Mouse (Mus musculus): ENCODE results near the gene Cdx2. TPM values are rescaled to one million over a fixed set of nuclear protein-coding genes. Genes with fewer than 3 reads are reported as not detected.

Cdx2 gene
- not detected in 2 replicates for polyA plus RNA-seq (2012; rRNA removed)

GRCm38 (mm10) chr5:147306638-147307397, at the start of gene Cdx2:
Gene Cdx2 (minus strand): TSS chr5:147307270.
- no peak for DNase-seq (ENCODE audit: low read depth)
- no peak for TF ChIP-seq POLR2A (IDR thresholded peaks at IDR 0.05; ENCODE audit: borderline replicate concordance, extremely low read depth, insufficient read depth, insufficient read length, poor library complexity, severe bottlenecking)
- no peak for TF ChIP-seq CTCF (IDR thresholded peaks at IDR 0.05; ENCODE audit: borderline replicate concordance, extremely low read depth, insufficient read depth, insufficient read length)

GRCm38 (mm10) chr5:147356260-147357055, 49.4 kb upstream of the Cdx2 start:
- no peak for DNase-seq (ENCODE audit: low read depth)
- no peak for TF ChIP-seq CTCF (IDR thresholded peaks at IDR 0.05; ENCODE audit: borderline replicate concordance, extremely low read depth, insufficient read depth, insufficient read length)
- no peak for TF ChIP-seq POLR2A (IDR thresholded peaks at IDR 0.05; ENCODE audit: borderline replicate concordance, extremely low read depth, insufficient read depth, insufficient read length, poor library complexity, severe bottlenecking)

DNA sequence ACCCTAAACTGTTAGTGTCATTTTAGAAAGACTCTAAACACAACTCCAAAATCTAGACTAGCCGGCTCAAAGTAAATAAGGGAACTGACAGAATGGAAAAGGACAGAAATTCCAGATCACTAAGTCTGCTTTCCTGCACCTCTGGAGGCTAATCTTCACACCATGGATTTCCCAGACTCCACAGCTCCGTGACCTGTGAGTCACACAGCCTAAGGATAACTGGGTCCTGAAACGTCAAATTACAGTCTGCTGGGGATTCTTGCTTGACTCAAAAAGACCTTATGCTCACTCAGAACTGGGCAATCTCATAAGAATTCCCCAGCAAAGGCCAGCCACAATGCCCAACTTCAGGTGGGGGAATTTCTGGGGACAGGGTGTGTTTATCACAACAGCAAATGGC, 48.7 kb upstream of the Cdx2 start:
- TF ChIP-seq POLR2A (IDR thresholded peaks at IDR 0.05; ENCODE audit: borderline replicate concordance, extremely low read depth, insufficient read depth, insufficient read length, poor library complexity, severe bottlenecking): no peak
- TF ChIP-seq CTCF (IDR thresholded peaks at IDR 0.05; ENCODE audit: borderline replicate concordance, extremely low read depth, insufficient read depth, insufficient read length): no peak
- no peak for DNase-seq (ENCODE audit: low read depth)

DNA sequence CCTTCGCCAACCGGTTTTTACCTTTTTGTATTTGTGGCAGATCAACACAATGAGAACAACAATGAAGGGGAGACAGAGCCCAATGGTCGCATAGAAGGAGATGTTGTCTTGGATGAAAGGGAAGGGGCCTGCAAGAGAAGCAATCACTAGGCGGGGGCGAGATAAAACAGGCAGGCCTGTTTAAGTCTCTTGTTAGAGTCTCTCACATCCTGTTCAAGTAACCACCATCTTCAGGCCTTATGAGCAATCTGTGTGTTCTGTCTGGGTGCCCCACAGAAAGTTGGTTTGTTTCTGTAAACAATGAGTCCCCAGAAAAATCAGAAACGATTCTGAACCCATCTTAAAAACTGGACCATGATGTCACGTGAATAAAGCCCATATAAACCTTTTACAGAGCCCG, 47.9 kb upstream of the Cdx2 start:
- TF ChIP-seq POLR2A (IDR thresholded peaks at IDR 0.05; ENCODE audit: borderline replicate concordance, extremely low read depth, insufficient read depth, insufficient read length, poor library complexity, severe bottlenecking) (no peak), CTCF (IDR thresholded peaks at IDR 0.05; ENCODE audit: borderline replicate concordance, extremely low read depth, insufficient read depth, insufficient read length) (no peak)

DNA sequence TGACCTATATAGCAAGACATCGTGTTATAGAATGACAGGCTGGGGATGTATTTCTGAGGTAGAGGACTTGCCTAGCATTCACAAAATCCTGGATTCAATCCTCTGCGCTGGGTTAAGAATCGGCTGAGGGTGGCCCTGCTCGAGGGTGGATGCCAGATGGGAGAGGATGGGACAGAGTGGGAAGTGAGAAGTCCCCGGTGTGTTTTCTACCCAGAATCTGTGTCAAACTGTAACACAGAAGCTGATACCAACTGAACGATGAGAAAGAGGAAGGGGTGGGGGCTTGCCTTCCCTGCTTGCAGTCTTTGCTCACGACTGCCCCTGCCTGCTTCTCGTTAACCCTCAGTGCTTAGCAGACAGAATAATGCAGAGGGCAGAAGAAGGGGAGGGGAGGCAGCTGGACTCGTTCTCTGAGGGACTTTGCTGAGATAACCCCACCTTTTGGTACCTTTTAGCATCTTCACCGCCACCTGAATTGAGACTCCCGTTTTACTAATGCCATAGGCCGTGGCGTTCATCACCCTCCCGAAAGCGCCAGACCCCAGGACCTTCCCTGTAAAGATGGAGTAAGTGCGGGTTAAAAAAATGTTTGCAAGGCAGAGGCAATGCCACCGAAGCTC, 47.2 kb upstream of the Cdx2 start:
- TF ChIP-seq CTCF (IDR thresholded peaks at IDR 0.05; ENCODE audit: borderline replicate concordance, extremely low read depth, insufficient read depth, insufficient read length): no peak
- no peak for DNase-seq (ENCODE audit: low read depth)

More for the DNA sequence above, 47.9 kb upstream of the Cdx2 start:
- no peak for DNase-seq (ENCODE audit: low read depth)

DNA sequence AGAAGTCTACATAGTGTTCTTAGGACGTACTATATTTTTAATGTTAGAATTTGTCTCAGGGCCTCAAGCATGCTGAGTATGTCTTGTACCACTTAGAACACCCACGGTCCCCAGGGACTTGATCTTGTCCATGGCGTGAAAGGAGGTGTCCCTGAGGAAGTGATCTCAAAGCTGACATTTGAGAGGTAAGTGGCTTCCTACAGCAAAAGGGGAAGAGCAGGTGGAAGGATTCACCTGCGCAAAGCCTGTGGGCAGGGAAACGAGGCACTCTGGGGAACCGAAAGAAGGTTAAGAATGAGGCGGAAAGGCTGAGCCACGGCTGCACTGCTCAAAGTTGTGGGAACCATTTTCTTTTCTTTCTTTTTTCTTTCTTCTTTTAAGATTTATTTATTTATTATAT, 44.9 kb upstream of the Cdx2 start:
- no peak for TF ChIP-seq POLR2A (IDR thresholded peaks at IDR 0.05; ENCODE audit: borderline replicate concordance, extremely low read depth, insufficient read depth, insufficient read length, poor library complexity, severe bottlenecking)
- TF ChIP-seq CTCF (IDR thresholded peaks at IDR 0.05; ENCODE audit: borderline replicate concordance, extremely low read depth, insufficient read depth, insufficient read length): no peak
- DNase-seq (ENCODE audit: low read depth): no peak

GRCm38 (mm10) chr5:147345981-147346380, 38.9 kb upstream of the Cdx2 start:
- no peak for TF ChIP-seq CTCF (IDR thresholded peaks at IDR 0.05; ENCODE audit: borderline replicate concordance, extremely low read depth, insufficient read depth, insufficient read length)
- TF ChIP-seq POLR2A (IDR thresholded peaks at IDR 0.05; ENCODE audit: borderline replicate concordance, extremely low read depth, insufficient read depth, insufficient read length, poor library complexity, severe bottlenecking): no peak

GRCm38 (mm10) chr5:147343904-147344303, 36.8 kb upstream of the Cdx2 start:
- no peak for TF ChIP-seq POLR2A (IDR thresholded peaks at IDR 0.05; ENCODE audit: borderline replicate concordance, extremely low read depth, insufficient read depth, insufficient read length, poor library complexity, severe bottlenecking)
- TF ChIP-seq CTCF (IDR thresholded peaks at IDR 0.05; ENCODE audit: borderline replicate concordance, extremely low read depth, insufficient read depth, insufficient read length): no peak
- DNase-seq (ENCODE audit: low read depth): no peak

More at GRCm38 (mm10) chr5:147345981-147346380, 38.9 kb upstream of the Cdx2 start:
- DNase-seq (ENCODE audit: low read depth): no peak

GRCm38 (mm10) chr5:147342901-147343300, 35.8 kb upstream of the Cdx2 start:
- TF ChIP-seq POLR2A (IDR thresholded peaks at IDR 0.05; ENCODE audit: borderline replicate concordance, extremely low read depth, insufficient read depth, insufficient read length, poor library complexity, severe bottlenecking) (no peak), CTCF (IDR thresholded peaks at IDR 0.05; ENCODE audit: borderline replicate concordance, extremely low read depth, insufficient read depth, insufficient read length) (no peak)
- no peak for DNase-seq (ENCODE audit: low read depth)

DNA sequence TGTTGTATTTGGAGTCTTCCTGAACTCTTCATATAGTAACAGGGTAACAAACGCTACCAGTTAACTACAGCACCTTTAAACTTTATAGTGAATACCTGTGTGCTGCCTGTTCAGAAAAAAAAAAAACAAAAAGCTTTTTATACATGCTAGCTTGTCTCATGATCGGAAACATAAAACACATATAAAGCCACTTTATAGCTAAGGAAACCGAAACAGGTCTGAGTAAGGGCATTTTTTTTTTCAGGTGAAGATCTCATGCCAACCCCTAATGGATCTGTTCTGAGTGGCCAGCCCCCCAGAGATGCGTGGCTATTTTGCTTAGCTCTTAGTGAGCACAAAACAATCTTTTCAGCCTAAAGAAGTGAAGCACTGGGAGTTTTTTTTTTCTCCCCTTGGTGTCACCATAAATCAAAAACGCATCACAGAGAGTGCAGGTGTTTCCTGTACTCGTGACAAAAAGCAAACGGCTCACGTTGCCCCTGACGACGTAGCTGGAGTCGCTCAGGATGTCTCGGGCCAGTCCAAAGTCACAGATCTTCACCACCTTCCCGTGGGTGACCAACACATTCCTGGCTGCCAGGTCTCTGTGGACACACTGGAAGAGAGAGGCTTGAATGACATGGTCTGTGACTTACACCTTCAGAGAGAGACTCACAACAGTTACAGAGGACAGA, 33.8 kb upstream of the Cdx2 start:
- TF ChIP-seq CTCF (IDR thresholded peaks at IDR 0.05; ENCODE audit: borderline replicate concordance, extremely low read depth, insufficient read depth, insufficient read length) (no peak), POLR2A (IDR thresholded peaks at IDR 0.05; ENCODE audit: borderline replicate concordance, extremely low read depth, insufficient read depth, insufficient read length, poor library complexity, severe bottlenecking) (no peak)
- DNase-seq (ENCODE audit: low read depth): no peak

- TF ChIP-seq POLR2A (IDR thresholded peaks at IDR 0.05; ENCODE audit: borderline replicate concordance, extremely low read depth, insufficient read depth, insufficient read length, poor library complexity, severe bottlenecking) (no peak), CTCF (IDR thresholded peaks at IDR 0.05; ENCODE audit: borderline replicate concordance, extremely low read depth, insufficient read depth, insufficient read length) (no peak)
- DNase-seq (ENCODE audit: low read depth): no peak
Measured at GRCm38 (mm10) chr5:147339560-147339959, 32.5 kb upstream of the Cdx2 start.

Data from brain, embryonic 14.5 days (tissue).